Mouse (Mus musculus): ENCODE data around the gene Obp2b. TPM values are rescaled to one million over a fixed set of nuclear protein-coding genes. Genes with fewer than 3 reads are reported as not detected.

Obp2b gene
- polyA plus RNA-seq, 1 experiment from 2014 or later = not detected

GRCm38 (mm10) chr2:25776717-25777116 lies 39.9 kb downstream of the Obp2b start, which contains the start of gene Lcn11:
Gene Lcn11, plus strand, starts transcription at chr2:25777017.
- H3K4me1 ChIP-seq (ENCODE audit: insufficient read depth) = no peaks in the 10 kb centered on the region
- H3K27me3 ChIP-seq (ENCODE audit: insufficient read depth, low read length) = no peaks in the 10 kb centered on the region
- no peaks in the 10 kb centered on the region for H3K9me3 ChIP-seq (ENCODE audit: low read depth, low read length)
- H3K9ac ChIP-seq = no peak within 1 kb of the TSS
- DNase-seq = no peak
- H3K4me3 ChIP-seq (ENCODE audit: low read depth, low read length) = no peak within 1 kb of the TSS
- TF ChIP-seq CTCF (IDR thresholded peaks at IDR 0.05; ENCODE audit: low read depth) = no peak
- no peak within 1 kb of the TSS for H3K4me2 ChIP-seq
- ATAC-seq (ENCODE audit: insufficient read depth) = no peak
- no peaks in the 10 kb centered on the region for H3K36me3 ChIP-seq (ENCODE audit: insufficient read depth)
- no peak within 1 kb of the TSS for H3K27ac ChIP-seq (ENCODE audit: low read depth)
- WGBS = 80% methylated on average over 1 of the region's 1 CpGs

GRCm38 (mm10) chr2:25779076-25779475 lies 42.3 kb downstream of the Obp2b start:
- no peak overlapping the region for H3K4me2 ChIP-seq
- no peak for ATAC-seq (ENCODE audit: insufficient read depth)
- 80% methylated on average over 9 of the region's 9 CpGs for WGBS
- H3K36me3 ChIP-seq (ENCODE audit: insufficient read depth) = no peaks in the 10 kb centered on the region
- no peaks in the 10 kb centered on the region for H3K27me3 ChIP-seq (ENCODE audit: insufficient read depth, low read length)
- H3K27ac ChIP-seq (ENCODE audit: low read depth) = no peak overlapping the region
- no peaks in the 10 kb centered on the region for H3K9me3 ChIP-seq (ENCODE audit: low read depth, low read length)
- TF ChIP-seq CTCF (IDR thresholded peaks at IDR 0.05; ENCODE audit: low read depth) = no peak
- H3K4me3 ChIP-seq (ENCODE audit: low read depth, low read length) = no peak overlapping the region
- H3K4me1 ChIP-seq (ENCODE audit: insufficient read depth) = no peaks in the 10 kb centered on the region
- H3K9ac ChIP-seq = no peak overlapping the region
- DNase-seq = no peak

- WGBS = 40% methylated on average over 4 of the region's 4 CpGs
- TF ChIP-seq CTCF (IDR thresholded peaks at IDR 0.05; ENCODE audit: low read depth) = no peak
- no peak for DNase-seq
Observed at GRCm38 (mm10) chr2:25780921-25781320, 44.1 kb downstream of the Obp2b start.

GRCm38 (mm10) chr2:25781957-25782356 lies 45.1 kb downstream of the Obp2b start, which contains the start of gene Gm13539:
Gene Gm13539, plus strand, starts transcription at chr2:25782257.
- no peak within 1 kb of the TSS for H3K27ac ChIP-seq (ENCODE audit: low read depth)
- ATAC-seq (ENCODE audit: insufficient read depth) (no peak), DNase-seq (no peak)
- no peaks in the 10 kb centered on the region for H3K27me3 ChIP-seq (ENCODE audit: insufficient read depth, low read length)
- H3K9me3 ChIP-seq (ENCODE audit: low read depth, low read length) = no peaks in the 10 kb centered on the region
- H3K4me3 ChIP-seq (ENCODE audit: low read depth, low read length) = no peak within 1 kb of the TSS
- H3K4me2 ChIP-seq = no peak within 1 kb of the TSS
- TF ChIP-seq CTCF (IDR thresholded peaks at IDR 0.05; ENCODE audit: low read depth) = no peak
- no peaks in the 10 kb centered on the region for H3K36me3 ChIP-seq (ENCODE audit: insufficient read depth)
- peaks cover 3% of the 10 kb centered on the region; the same call in 1 of the 2 replicates for H3K4me1 ChIP-seq (ENCODE audit: insufficient read depth)
- H3K9ac ChIP-seq = no peak within 1 kb of the TSS
- 76% methylated on average over 3 of the region's 3 CpGs for WGBS

More at GRCm38 (mm10) chr2:25780921-25781320, 44.1 kb downstream of the Obp2b start:
- no peak overlapping the region for H3K27ac ChIP-seq (ENCODE audit: low read depth)
- no peaks in the 10 kb centered on the region for H3K9me3 ChIP-seq (ENCODE audit: low read depth, low read length)
- no peaks in the 10 kb centered on the region for H3K36me3 ChIP-seq (ENCODE audit: insufficient read depth)
- H3K4me1 ChIP-seq (ENCODE audit: insufficient read depth) = no peaks in the 10 kb centered on the region
- no peak for ATAC-seq (ENCODE audit: insufficient read depth)
- no peak overlapping the region for H3K9ac ChIP-seq
- no peak overlapping the region for H3K4me3 ChIP-seq (ENCODE audit: low read depth, low read length)
- H3K27me3 ChIP-seq (ENCODE audit: insufficient read depth, low read length) = no peaks in the 10 kb centered on the region
- H3K4me2 ChIP-seq = no peak overlapping the region

- no peaks in the 10 kb centered on the region for H3K36me3 ChIP-seq (ENCODE audit: insufficient read depth)
- DNase-seq = peak; percentile 19
- H3K4me3 ChIP-seq (ENCODE audit: low read depth, low read length) = no peak overlapping the region
- no peaks in the 10 kb centered on the region for H3K27me3 ChIP-seq (ENCODE audit: insufficient read depth, low read length)
- H3K9ac ChIP-seq = no peak overlapping the region
- no peaks in the 10 kb centered on the region for H3K9me3 ChIP-seq (ENCODE audit: low read depth, low read length)
- 38% methylated on average over 5 of the region's 5 CpGs for WGBS
- peak; percentile 49; the same call in 1 of the 2 replicates for ATAC-seq (ENCODE audit: insufficient read depth)
- H3K4me2 ChIP-seq = no peak overlapping the region
- no peak overlapping the region for H3K27ac ChIP-seq (ENCODE audit: low read depth)
- H3K4me1 ChIP-seq (ENCODE audit: insufficient read depth) = peaks cover 3% of the 10 kb centered on the region; the same call in 1 of the 2 replicates
- no peak for TF ChIP-seq CTCF (IDR thresholded peaks at IDR 0.05; ENCODE audit: low read depth)
Observed at GRCm38 (mm10) chr2:25785573-25786322, 48.9 kb downstream of the Obp2b start.

- DNase-seq (no peak), ATAC-seq (ENCODE audit: insufficient read depth) (no peak)
- no peaks in the 10 kb centered on the region for H3K36me3 ChIP-seq (ENCODE audit: insufficient read depth)
- TF ChIP-seq CTCF (IDR thresholded peaks at IDR 0.05; ENCODE audit: low read depth) = no peak
- 80% methylated on average over 3 of the region's 3 CpGs for WGBS
- H3K4me2 ChIP-seq = no peak overlapping the region
- H3K27ac ChIP-seq (ENCODE audit: low read depth) = no peak overlapping the region
- H3K27me3 ChIP-seq (ENCODE audit: insufficient read depth, low read length) = no peaks in the 10 kb centered on the region
- H3K4me1 ChIP-seq (ENCODE audit: insufficient read depth) = peaks cover 3% of the 10 kb centered on the region; the same call in 1 of the 2 replicates
- no peak overlapping the region for H3K9ac ChIP-seq
- H3K9me3 ChIP-seq (ENCODE audit: low read depth, low read length) = no peaks in the 10 kb centered on the region
- H3K4me3 ChIP-seq (ENCODE audit: low read depth, low read length) = no peak overlapping the region
Observed at GRCm38 (mm10) chr2:25789092-25789491, 52.3 kb downstream of the Obp2b start.

Other genes starting within 250 kb of the Obp2b start
- not detected in 2 replicates for gene Lcn12, start 243.1 kb upstream of the Obp2b start, polyA plus RNA-seq (2014; fragmentation: Nextera tagmentation; extraction: Ambion mirVana)
- 75.8 and 77.7 TPM in 2 replicates for gene Fbxw5, start 236.3 kb upstream of the Obp2b start, polyA plus RNA-seq (2014; fragmentation: Nextera tagmentation; extraction: Ambion mirVana)
- gene C8g, start 235.3 kb upstream of the Obp2b start, polyA plus RNA-seq (2014; fragmentation: Nextera tagmentation; extraction: Ambion mirVana) = 3.9 and 5.5 TPM in 2 replicates
- gene Traf2, start 190.1 kb upstream of the Obp2b start, polyA plus RNA-seq (2014; fragmentation: Nextera tagmentation; extraction: Ambion mirVana) = 34.8 and 35.3 TPM in 2 replicates
- gene Edf1, start 179.2 kb upstream of the Obp2b start, polyA plus RNA-seq (2014; fragmentation: Nextera tagmentation; extraction: Ambion mirVana) = 282 and 295 TPM in 2 replicates
- gene Mamdc4, start 162.2 kb upstream of the Obp2b start, polyA plus RNA-seq (2014; fragmentation: Nextera tagmentation; extraction: Ambion mirVana) = 2.2 and 4.1 TPM in 2 replicates
- 183 and 197 TPM in 2 replicates for gene Phpt1, start 161.8 kb upstream of the Obp2b start, polyA plus RNA-seq (2014; fragmentation: Nextera tagmentation; extraction: Ambion mirVana)
- gene Ajm1, start 155.3 kb upstream of the Obp2b start, polyA plus RNA-seq (2014; fragmentation: Nextera tagmentation; extraction: Ambion mirVana) = 0.37 TPM in 1 of 2 replicates, not detected in the other
- 75.5 and 85.7 TPM in 2 replicates for gene Rabl6, start 128.5 kb upstream of the Obp2b start, polyA plus RNA-seq (2014; fragmentation: Nextera tagmentation; extraction: Ambion mirVana)
- gene Ccdc183, start 119.3 kb upstream of the Obp2b start, polyA plus RNA-seq (2014; fragmentation: Nextera tagmentation; extraction: Ambion mirVana) = 0.24 and 0.28 TPM in 2 replicates
- gene Tmem141, start 115.0 kb upstream of the Obp2b start, polyA plus RNA-seq (2014; fragmentation: Nextera tagmentation; extraction: Ambion mirVana) = 21.9 and 26.0 TPM in 2 replicates
- 1.8 and 2.9 TPM in 2 replicates for gene Fcna, start 109.0 kb upstream of the Obp2b start, polyA plus RNA-seq (2014; fragmentation: Nextera tagmentation; extraction: Ambion mirVana)
- gene Lcn8, start 83.9 kb upstream of the Obp2b start, polyA plus RNA-seq (2014; fragmentation: Nextera tagmentation; extraction: Ambion mirVana) = 0.51 and 0.61 TPM in 2 replicates
- not detected in 2 replicates for gene Lcn5, start 79.1 kb upstream of the Obp2b start, polyA plus RNA-seq (2014; fragmentation: Nextera tagmentation; extraction: Ambion mirVana)
- not detected in 2 replicates for gene Lcn6, start 60.2 kb upstream of the Obp2b start, polyA plus RNA-seq (2014; fragmentation: Nextera tagmentation; extraction: Ambion mirVana)
- not detected in 2 replicates for gene Lcn10, start 54.3 kb upstream of the Obp2b start, polyA plus RNA-seq (2014; fragmentation: Nextera tagmentation; extraction: Ambion mirVana)
- not detected in 2 replicates for gene Obp2a, start 37.0 kb upstream of the Obp2b start, polyA plus RNA-seq (2014; fragmentation: Nextera tagmentation; extraction: Ambion mirVana)
- gene Bmyc, start 30.3 kb upstream of the Obp2b start, polyA plus RNA-seq (2014; fragmentation: Nextera tagmentation; extraction: Ambion mirVana) = 65.3 and 71.9 TPM in 2 replicates
- gene Lcn3, start 28.6 kb downstream of the Obp2b start, polyA plus RNA-seq (2014; fragmentation: Nextera tagmentation; extraction: Ambion mirVana) = not detected in 2 replicates
- not detected in 2 replicates for gene Lcn11, start 40.0 kb downstream of the Obp2b start, polyA plus RNA-seq (2014; fragmentation: Nextera tagmentation; extraction: Ambion mirVana)
- gene Gm13539, start 45.2 kb downstream of the Obp2b start, polyA plus RNA-seq (2014; fragmentation: Nextera tagmentation; extraction: Ambion mirVana) = not detected in 2 replicates
- not detected in 2 replicates for gene Glt6d1, start 78.8 kb downstream of the Obp2b start, polyA plus RNA-seq (2014; fragmentation: Nextera tagmentation; extraction: Ambion mirVana)
- not detected in 2 replicates for gene Lcn9, start 86.1 kb downstream of the Obp2b start, polyA plus RNA-seq (2014; fragmentation: Nextera tagmentation; extraction: Ambion mirVana)
- gene Sohlh1, start 110.2 kb downstream of the Obp2b start, polyA plus RNA-seq (2014; fragmentation: Nextera tagmentation; extraction: Ambion mirVana) = not detected in 2 replicates
- 0.14 and 0.22 TPM in 2 replicates for gene Kcnt1, start 126.7 kb downstream of the Obp2b start, polyA plus RNA-seq (2014; fragmentation: Nextera tagmentation; extraction: Ambion mirVana)
- 27.8 and 31.9 TPM in 2 replicates for gene Camsap1, start 246.3 kb downstream of the Obp2b start, polyA plus RNA-seq (2014; fragmentation: Nextera tagmentation; extraction: Ambion mirVana)

Measured in lung, embryonic 14.5 days (tissue).